Mouse (Mus musculus): ENCODE measurements around the gene Cnga2.
"Not testable (repeated sequence)": the region's sequence is repeated elsewhere in the genome, so short reads cannot be mapped to it uniquely, and the experiment has no call there.

Gene Cnga2

DNA sequence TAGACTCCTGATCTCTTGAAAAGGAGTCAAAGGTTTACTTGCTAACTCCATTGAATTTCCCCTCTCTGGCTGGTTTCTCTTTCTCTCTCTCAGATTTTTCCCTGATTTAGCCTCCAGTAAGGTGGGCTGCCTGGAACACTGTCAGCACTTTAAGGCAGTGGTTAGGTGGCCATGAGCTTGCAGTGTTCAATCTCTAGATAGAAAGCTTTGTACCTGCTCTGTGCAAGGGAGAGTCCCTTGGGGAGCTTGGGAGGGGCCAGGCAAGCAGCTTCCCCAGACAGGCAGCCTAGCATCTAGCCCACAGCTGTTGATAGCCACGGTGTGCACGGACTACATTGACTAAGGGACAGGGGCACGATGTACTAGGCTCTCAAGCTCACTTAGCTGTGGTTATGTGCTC is at the start of gene Cnga2:
Gene Cnga2, plus strand, starts transcription at position 301 of the 400 bp plus-strand sequence.
- in situ Hi-C loops (cut with MboI, MseI), result no loop called here

DNA sequence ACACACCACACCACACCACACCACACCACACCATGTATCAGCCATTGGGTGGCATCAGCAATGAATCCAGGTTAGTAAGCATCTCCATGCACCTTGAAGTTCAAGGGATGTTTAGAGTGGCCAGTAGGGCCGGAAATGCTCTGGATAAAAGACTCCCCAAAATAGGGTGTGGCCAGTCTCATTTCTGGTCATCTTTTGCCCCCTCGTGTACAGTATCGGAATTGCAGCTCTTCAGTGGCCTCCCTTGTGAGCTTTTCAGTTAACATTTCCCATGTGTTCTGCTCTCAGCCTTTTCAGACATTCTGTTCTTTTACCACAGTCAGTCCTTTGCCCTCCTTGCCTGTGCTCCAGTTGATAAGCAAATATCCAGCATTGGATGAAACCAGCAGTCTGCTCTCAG is 45.0 kb upstream of the Cnga2 start:
- in situ Hi-C loops (cut with MboI, MseI), result loop anchor here (25.0 kb wide), 1 partner anchor 509 kb away; no protein-coding TSS in a partner anchor

DNA sequence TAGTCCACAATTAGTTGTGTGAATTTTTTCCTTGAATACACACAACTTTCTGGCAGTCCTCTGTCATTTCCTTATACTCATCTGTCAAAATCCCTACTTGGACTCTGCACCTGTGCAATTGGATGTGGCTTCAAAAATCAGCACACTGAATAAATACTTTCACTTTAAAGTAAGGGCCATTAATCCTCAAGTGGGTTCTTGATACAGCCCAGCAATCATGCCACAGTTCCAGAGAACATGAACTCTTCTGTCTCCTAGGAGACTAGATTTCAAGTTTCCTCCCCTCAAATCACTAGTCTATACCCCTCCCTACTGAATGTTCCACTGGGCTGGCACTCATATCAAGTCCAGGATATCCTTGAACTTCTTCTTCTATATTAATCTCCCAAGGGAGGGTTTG is 33.3 kb upstream of the Cnga2 start:
- in situ Hi-C loops (cut with MboI, MseI), result loop anchor here (5.0 kb wide), 1 partner anchor 681 kb away; no protein-coding TSS in a partner anchor

DNA sequence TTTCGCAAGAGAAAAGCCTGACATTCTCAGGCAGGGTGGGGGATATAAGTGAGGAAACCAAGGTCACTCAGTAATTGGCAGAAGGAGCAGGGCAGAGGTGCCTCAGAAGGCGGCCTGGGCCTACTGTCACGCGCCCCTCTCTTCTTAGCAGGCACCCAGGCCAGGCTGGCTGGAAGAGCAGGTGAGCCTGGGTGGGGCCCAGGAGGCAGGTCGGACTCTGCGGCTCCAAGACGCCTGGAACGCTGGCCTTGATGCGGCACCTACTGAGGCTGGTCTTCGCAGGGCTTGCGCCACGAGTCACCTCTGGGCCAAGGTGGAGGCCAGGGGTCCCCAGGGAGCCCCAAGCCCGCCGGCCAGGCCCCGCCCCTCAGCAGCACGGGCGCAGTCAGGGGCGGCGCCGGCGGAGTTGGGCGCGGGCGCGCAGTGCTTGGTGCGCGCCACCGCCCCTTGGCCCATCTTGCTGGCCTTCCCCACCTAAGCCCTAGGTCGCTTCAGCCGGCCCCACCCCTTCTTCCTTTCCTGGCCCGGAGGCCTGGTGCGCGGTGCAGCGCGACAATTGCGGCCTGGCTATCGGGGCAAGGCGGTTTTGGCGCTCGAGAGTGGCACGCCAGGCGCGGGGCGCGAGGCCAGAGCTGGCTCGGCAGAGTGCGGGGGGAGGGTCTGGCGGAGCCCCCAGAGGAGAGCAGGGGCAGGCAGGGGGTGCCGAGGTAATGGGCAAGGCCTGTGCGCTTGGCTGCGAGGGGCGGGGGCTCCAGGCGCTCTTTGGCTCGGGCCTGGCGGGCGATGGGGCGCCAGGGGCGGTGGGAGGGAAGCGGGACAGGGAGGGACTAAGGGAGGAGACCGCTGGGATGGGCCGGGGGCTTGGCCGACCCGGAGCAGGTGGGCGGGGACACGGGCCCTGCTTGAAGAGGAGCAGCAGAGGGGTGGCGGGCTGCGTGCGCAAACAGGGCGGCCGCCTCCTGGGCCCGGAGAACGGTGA is 29.3 kb upstream of the Cnga2 start, which contains the start of gene Prrg3:
Gene Prrg3, plus strand, starts transcription at position 552 of the 979 bp plus-strand sequence.
- in situ Hi-C loops (cut with MboI, MseI), result no loop called here

DNA sequence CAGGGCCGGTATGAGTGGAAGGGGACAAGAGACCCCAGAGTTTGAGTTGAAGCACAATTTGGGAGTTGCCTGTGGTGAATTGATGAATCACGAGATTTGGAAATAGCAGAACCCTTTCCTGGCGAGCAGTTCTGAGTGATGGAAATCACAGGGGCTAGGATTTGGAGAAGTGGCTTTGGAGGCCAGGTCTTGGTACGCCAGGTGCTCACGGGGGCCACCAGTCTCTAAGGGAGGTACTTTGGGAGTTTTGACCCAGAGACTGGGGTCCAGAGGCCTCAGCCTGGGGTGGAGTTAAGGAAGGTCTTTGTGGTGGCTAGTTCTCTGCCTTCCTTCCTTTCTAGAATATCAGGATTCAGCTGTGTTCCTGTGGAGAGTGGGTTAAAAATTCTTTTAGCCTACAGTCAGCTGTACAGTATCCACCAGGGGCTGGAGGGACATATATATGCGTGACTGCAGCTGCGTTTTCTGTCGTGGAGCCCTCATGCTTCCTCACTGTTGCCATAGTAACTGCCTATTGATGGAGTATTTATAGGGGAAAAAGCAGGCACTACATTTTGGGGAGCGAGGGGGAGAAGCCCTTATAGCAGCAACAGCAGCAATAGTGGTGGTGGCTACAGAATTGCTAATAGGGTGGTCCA is 28.3 kb upstream of the Cnga2 start:
- in situ Hi-C loops (cut with MboI, MseI), result no loop called here

DNA sequence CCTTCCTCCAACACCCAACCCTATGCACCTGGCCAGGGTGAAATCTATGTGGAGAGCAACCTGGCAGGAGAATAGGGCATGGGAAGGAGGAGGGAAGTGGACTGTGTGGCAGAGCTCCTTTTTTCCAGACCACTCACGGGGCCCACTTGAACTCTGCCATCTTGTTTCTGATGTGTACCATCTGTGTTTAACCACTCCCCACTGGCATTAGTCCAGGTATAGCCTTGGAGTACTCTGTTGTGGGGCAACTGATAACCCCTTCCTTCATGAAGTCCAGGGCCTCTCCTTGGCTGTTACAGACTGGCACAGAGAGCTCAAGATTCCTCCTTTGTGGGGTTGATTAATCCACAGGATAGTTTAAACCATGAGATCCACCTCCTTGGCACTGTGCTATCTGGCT is 23.4 kb upstream of the Cnga2 start:
- in situ Hi-C loops (cut with MboI, MseI), result no loop called here

DNA sequence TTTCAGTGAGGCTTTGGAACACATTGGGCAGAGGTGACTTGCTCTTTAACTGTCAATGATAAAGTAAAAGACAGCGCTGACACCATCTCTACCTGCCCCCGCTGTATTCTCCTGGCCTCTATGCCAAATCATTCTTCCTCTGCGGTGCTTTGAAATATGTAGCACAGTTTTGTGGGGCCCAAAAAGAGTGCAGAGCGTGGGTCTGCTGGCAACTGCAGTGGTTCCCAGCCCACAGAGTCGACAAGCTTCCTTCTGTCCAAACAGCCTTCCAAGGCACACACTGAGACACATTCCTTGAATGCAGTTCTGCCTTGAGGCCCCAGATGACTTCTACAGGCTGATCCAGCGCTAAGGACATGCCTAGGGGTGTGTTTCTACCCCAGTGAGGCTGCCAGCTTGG is 22.8 kb upstream of the Cnga2 start:
- in situ Hi-C loops (cut with MboI, MseI), result no loop called here

DNA sequence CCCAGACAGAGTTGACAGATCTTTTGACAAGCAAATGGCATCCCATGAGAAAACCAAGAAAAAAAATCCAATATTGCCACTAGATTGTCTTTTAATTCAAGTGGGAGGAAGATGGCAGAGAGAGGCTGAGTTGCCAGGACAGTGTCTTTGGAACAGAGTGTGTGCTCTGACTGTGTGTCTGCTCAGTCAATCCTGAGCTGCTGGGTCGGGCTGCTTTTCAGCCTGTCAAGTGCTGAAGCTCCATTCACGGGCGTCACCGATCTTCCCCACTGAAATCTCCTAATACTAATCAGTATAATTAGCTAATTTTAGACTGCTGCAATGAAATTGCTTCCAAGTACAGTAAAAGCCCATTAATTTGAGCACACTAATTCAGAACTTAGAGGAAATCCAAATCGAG is 20.3 kb upstream of the Cnga2 start:
- in situ Hi-C loops (cut with MboI, MseI), result no loop called here

DNA sequence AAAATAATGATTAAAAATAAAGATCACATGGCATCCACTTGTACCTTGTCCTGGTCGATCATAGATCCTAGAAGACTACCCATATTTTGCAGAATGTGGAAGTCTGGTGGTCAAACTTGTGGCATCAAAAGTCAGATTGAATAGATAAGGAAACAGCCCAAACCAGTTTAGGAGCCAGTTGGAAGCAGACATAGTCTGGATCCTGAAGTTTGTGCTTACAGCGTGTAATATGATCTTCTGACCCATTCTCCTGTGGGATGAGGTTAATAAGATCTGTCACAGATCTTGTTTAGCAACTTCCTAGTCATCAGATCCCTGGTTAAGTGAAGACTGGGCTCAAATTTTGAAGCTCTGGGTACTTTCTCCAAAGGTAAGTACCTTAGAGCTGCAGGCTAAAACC is 19.0 kb upstream of the Cnga2 start, which contains the start of gene Fate1:
Gene Fate1, plus strand, starts transcription at position 301 of the 400 bp plus-strand sequence.
- in situ Hi-C loops (cut with MboI, MseI), result no loop called here

DNA sequence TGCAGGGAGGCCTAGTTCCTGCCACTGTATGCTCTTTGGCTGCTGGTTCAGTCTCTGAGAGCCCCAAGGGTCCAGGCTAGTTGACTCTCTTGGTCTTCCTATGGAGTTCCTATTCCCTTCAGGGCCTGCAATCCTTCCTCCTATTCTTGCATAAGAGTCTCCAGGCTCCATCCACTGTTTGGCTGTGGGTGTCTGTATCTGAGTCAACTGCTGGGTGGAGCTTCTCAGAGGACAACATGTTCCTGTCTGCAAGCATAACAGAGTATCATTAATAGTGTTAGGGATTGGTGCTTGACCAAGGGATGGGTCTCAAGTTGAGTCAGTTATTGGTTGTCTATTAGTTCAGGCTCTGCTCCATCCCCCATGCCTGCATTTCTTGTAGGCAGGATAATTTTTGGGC is 14.0 kb upstream of the Cnga2 start:
- in situ Hi-C loops (cut with MboI, MseI), result not testable (repeated sequence)

DNA sequence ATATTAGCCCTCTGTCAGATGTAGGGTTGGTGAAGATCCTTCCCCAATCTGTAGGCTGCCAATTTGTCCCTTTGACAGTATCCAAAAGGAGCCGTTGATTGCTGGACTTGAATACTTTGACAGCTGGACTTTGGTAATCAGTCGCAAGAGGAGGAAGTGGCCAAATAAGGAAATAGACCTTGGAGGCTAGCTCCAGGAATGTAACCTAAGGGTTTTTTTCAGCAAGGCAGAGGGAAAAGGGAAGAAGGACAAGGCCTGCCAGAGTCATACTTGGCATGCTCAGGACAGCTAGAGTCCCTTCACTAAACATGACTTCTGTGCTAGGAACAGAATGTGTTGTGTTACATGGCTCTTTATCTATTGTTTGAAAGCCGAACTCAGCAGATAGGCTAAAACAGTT is 11.2 kb upstream of the Cnga2 start:
- in situ Hi-C loops (cut with MboI, MseI), result no loop called here

DNA sequence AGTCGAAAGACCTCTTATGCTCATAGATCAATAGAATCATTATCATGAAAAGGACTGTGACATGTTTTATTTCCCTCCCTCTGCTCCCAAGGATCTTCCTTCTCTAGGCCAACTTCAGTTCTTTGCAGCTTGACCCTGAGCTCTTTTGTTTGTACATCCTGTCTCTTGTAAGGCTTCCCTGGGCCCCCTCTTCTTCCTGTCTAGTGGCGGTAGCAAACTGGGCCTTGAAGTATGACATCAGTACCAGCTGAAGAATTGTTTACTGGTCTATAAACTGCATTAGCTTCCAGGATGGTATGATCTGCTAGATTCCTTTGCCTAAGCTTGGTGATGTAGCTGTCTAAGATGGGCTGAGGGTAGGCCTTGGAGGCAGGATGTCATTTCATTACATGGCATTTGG is 10.3 kb upstream of the Cnga2 start:
- in situ Hi-C loops (cut with MboI, MseI), result no loop called here

DNA sequence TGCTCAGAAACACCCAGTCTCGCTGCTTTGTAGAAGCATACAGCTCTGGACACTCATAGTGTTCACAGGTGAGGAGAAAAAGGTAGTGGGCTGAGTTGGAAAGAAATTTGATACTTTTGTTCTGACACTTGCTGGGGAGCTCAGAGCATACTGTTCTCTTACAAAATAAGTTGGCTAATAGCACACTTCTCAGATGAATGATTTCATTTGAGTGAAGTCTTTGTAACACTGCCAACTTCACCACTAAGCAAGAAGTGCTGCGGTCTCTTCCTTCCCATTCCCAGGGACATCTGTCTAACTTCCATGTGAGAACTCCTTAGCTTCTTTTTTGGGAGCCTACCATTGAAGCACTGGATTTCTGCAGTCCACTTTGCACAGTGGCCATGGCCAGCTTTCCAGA is 8.4 kb upstream of the Cnga2 start:
- in situ Hi-C loops (cut with MboI, MseI), result no loop called here

DNA sequence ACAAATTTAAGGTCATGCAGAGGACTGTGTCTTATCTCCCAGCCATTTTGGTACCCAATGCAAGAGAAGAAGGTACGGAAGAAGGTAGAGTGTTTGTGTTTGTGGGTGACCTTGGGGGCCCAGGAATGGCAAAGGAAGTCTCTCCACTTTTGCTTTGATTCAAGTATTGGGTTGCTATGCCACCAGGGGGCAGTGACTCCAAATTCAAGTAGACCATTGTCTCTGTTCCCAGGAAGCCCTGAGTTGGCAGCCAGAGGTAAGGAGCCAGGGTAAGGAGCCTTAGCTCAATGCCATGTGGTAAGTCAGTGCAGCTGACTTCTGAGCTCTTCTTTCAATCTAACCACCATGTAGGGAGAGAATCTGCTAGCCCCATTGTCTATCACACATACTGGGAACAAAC is 7.9 kb upstream of the Cnga2 start:
- in situ Hi-C loops (cut with MboI, MseI), result no loop called here

DNA sequence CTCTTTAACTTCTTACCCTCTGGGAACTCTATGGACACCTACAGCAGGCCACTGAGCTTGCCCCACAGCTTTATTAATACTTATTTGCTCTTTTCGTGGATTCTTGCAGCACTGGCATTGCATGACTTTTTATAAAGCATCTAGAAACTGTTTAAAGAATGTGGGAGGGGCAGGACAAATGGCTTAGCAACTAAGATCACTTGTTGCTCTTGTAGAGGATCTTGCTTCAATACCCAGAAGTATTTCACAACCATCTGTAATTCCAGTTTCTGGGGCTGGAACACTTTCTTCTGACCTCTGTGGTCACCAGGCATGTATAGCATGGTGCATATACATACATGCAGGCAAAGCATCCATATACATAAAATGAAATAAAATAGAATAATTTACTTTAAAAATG is 4.3 kb downstream of the Cnga2 start:
- in situ Hi-C loops (cut with MboI, MseI), result no loop called here

DNA sequence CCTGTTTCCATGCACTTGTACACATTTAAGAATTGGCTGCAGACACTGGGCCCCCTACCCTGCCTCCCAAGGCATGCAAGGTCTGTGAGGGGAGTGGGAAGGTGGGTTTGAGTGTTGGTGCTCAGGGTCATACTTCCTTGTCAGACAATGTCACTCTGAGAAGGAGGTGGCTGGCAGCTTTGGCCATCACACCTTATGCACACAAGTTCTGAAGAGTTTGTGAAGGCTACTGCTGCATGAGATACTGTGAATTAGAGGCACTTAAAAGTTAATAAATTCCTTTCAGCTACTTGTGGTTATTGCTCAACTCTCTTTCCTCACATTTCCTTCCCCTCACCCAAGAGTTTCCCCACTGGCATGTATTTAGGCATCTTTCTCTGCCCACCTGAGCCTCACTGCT is 18.3 kb downstream of the Cnga2 start:
- in situ Hi-C loops (cut with MboI, MseI), result loop anchor here (25.0 kb wide), 1 partner anchor 777 kb away; no protein-coding TSS in a partner anchor

DNA sequence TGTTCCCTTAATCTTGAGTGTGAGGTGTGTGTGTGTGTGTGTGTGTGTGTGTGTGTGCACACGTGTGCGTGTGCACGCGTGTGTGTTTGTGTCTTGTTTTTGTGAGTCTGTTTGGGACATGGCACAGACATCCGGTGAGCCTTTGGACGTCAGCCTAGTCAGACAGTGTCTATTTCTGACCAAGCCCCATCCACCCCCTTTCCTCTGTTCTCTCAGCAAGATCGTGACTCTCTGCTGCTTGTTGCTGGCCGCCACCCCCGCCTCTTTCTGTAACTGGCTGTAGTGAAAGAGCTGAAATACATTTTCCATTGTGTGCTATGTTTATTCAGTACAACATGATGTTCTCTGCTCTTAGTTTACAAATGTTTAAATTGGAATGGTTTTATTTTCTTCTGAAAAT is 20.6 kb downstream of the Cnga2 start:
- in situ Hi-C loops (cut with MboI, MseI), result loop anchor here (25.0 kb wide), 1 partner anchor 775 kb away; no protein-coding TSS in a partner anchor

DNA sequence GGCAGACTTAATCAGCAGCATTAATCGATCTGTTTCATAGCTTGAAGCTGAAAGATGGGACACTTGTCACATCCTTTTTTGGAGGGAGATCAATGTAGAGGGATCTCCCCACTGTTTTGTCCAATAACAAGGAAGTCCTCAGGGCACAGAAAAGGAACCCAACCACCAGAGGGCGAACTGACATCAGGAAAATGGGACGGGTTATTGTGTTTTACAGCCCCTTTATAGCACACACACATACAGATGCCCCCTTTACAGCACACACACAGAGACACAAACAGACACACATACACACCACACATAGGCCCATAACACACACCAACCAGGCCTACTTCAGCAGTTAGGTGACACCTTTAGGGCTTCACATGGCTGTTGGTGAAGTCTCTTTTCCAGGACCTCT is 21.2 kb downstream of the Cnga2 start:
- in situ Hi-C loops (cut with MboI, MseI), result loop anchor here (25.0 kb wide), 1 partner anchor 774 kb away; no protein-coding TSS in a partner anchor

DNA sequence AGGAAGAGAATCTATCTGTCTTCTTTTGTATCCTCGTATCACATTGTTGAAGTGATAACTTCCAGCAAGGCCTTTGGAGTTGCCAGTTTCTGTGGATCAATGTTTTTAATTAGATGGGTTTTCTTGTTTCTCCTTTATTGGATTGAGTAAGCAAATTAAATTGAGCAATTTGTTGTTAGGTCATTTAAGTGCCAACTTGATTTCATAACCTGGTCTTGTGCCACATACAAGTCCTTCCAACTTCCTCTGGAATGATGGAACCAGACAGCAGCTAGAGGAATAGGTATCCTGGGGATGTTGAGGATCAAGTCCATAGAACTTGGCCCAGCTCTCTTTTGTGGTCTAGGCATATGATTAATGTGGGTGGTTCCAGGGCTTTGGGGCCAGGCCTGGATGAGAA is 30.6 kb downstream of the Cnga2 start:
- in situ Hi-C loops (cut with MboI, MseI), result loop anchor here (25.0 kb wide), 1 partner anchor 765 kb away; no protein-coding TSS in a partner anchor

DNA sequence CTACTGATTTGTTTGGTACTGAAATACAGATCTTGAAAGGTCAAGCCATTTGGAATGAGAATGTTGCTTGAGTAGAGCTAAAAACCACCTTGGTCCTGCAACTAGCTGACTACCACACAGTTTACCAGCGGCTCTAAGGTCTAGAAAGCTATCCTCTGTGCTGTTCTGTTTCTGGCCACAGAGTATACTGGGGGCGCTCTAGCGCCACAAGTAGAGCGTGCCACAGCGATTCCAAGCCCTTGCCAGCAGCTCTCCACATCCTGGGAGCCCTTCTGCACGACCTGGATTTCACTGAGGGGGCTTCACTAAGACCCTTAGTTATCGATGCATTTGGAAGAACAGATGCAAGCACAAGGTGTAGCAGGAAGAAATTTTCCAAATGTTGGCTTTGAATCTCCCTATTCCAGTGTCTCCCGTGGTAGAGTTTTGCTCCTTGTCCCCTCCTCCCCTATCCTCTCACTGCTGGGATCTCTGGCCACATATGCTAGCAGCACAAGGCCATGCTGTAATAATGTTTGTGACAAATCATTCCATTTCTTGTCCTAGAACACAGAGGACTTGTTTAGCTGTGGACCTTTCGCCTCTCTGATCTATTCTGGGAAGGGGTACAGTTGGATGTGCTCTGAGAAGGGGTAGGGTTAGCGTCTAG is 31.2 kb downstream of the Cnga2 start:
- in situ Hi-C loops (cut with MboI, MseI), result loop anchor here (25.0 kb wide), 1 partner anchor 764 kb away; no protein-coding TSS in a partner anchor

DNA sequence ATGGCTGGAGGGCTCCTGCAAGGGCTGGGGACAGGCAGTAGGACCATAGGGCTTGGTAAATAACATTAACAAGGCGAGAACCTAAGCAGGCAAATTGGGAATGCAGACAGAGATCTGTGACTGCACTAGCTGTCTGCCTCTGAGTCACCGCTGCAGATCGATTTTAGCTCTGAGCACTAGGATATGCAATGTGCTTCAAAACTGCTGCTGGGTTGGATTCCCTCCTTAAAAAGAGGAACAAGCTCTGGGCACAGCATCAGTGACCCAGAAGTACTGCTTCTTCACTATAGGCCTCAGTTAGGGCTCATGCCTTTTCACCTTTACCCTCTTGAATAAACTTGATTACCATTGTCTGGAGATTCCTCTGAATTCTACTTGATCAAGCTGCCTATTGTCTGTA is 31.9 kb downstream of the Cnga2 start:
- in situ Hi-C loops (cut with MboI, MseI), result loop anchor here (25.0 kb wide), 1 partner anchor 764 kb away; no protein-coding TSS in a partner anchor

DNA sequence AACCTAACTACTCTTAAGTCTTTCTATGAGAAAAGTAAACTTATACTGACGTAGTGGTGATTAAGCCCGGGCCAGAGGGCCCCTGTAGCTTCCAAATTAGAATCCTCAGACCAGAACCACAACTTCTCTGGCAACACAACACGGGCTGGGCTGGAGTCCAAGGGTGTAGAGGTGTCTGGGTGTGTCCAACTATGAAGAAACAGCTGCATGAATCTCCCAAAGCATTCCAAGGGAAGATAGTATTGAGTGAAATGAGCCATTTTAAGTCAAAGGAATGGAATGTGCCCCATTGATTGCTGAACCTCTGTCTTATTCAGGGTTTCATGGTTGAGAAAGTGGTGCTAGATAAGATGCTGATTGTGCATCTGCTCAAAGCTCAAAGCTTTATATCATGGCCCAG is 52.4 kb downstream of the Cnga2 start:
- in situ Hi-C loops (cut with MboI, MseI), result no loop called here

Measured in T-helper 1 cell (primary cell).